Mouse (Mus musculus) bone marrow, adult 2 months (tissue): ENCODE measurements at regions not wholly inside any gene's neighbourhood (a gene's known extent, or its start where the extent isn't known, plus 50 kb on each side); places are given as distances from the start of the nearest gene placed in this dataset.

Source experiments
- CTCF ChIP-seq: fragments of 200-500 bp; IDR thresholded peaks from 2 replicates; pipeline ENCODE4 v1.5.1; 2011; ENCODE audit warnings: low read length, control low read depth; ENCODE audit not compliant: control insufficient read depth, insufficient read depth
- POLR2A ChIP-seq: fragments of 200-500 bp; IDR thresholded peaks from 2 replicates; pipeline ENCODE4 v1.6.1; 2011; ENCODE audit warnings: low read depth, mild to moderate bottlenecking, control low read depth, low read length, borderline replicate concordance; ENCODE audit not compliant: control insufficient read depth

DNA sequence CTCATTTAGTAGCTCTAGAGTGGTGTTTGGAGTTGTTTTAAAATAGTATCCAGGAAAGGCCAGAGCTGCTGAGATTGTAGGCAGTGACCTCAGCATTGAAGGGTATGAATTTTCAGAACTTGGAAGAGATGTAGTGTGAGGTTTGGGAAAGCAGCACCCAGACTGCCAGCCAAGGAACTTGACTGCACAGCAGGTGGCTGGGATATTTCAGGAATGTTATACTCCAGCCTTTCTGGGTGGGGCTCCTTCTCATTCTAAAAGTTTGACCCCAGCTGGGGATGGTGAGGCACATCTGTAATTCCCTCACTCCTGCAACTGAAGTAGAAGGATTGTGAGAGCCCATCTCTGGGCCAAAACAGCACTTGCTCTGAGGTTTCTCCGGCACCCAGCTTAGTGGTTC, 70.7 kb downstream of the Hoxc4 start:
- TF ChIP-seq CTCF (no peak), POLR2A (no peak)
